Mouse (Mus musculus): ENCODE data around the gene C1d.
A peak's percentile ranks its signal among the peaks of the same experiment; 100 is the strongest.
"Not testable (repeated sequence)": the region's sequence is repeated elsewhere in the genome, so short reads cannot be mapped to it uniquely, and the experiment has no call there.

The C1d gene

DNA sequence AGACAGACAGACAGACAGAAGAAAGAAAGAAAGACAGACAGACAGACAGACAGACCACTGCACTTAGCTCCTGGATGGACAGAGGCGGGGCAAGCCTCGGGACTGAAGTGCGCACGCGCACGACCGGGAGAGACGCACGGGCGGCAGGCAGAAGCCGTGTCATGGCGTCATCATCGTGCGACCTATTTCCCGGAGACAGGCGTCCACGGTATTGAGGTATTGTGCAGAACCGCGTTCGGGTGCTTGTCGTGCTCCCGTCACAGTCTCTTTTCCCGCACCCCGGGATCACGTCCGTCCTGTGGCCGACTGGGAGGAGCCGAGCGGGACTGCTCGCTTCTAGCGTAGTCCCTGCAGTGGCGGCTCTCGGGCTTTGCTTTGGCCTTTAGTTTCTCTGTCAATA lies at the start of gene C1d:
Gene C1d (plus strand): TSS at position 137 of the 400 bp plus-strand sequence.
- DNase-seq (ENCODE audit: low read depth, low spot score), result peak; percentile 97

- peak; percentile 98 for DNase-seq (ENCODE audit: low read depth, low spot score)
These were observed 45.9 kb upstream of the C1d start, which contains the start of gene Pno1 for GRCm38 (mm10) chr11:17211258-17212140. Gene Pno1, minus strand, starts transcription at chr11:17211568.

GRCm38 (mm10) chr11:17212141-17212495 lies 45.3 kb upstream of the C1d start:
- peak; percentile 46 for DNase-seq (ENCODE audit: low read depth, low spot score)

- DNase-seq (ENCODE audit: low read depth, low spot score), result no peak
These were observed 44.4 kb upstream of the C1d start for GRCm38 (mm10) chr11:17212903-17213509.

GRCm38 (mm10) chr11:17215475-17215874 lies 41.9 kb upstream of the C1d start:
- DNase-seq (ENCODE audit: low read depth, low spot score), result no peak

GRCm38 (mm10) chr11:17221126-17221525 lies 36.3 kb upstream of the C1d start:
- no peak for DNase-seq (ENCODE audit: low read depth, low spot score)

GRCm38 (mm10) chr11:17232792-17233191 lies 24.6 kb upstream of the C1d start:
- DNase-seq (ENCODE audit: low read depth, low spot score), result peak; percentile 23

GRCm38 (mm10) chr11:17236449-17237037 lies 20.8 kb upstream of the C1d start:
- DNase-seq (ENCODE audit: low read depth, low spot score), result no peak

DNA sequence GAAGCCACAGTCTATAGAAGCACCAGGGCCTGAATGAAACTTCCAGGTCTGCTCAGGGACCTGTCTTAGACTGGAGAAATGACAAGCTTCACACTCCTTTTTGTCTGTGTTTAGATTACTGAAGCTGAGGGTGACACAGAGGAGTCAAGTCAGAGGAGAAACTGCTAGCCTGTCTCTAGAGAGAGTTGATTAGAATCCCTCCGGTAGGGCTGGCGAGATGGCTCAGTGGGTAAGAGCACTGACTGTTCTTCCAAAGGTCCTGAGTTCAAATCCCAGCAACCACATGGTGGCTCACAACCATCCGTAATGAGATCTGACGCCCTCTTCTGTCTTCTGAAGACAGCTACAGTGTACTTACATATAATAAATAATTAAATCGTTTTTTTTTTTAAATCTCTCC lies 18.8 kb upstream of the C1d start:
- DNase-seq (ENCODE audit: low read depth, low spot score), result not testable (repeated sequence)

DNA sequence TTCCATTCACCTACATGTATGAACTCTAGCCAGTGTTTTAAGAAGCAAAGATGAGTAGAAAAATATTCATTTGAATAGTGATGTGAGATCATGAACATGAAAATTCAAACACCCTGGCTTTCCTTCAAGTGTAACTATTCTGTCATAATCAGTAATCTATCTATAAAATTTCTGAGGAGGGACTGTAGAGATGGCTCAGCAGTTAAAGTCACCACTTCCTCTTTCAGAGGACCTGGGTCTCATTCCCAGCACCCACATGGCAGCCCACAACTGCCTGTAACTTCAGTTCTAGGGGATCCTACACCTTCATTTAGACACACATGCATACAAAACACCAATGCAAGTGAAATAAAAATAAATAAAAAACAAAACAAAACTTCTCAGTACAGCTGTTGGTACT lies 8.7 kb upstream of the C1d start:
- DNase-seq (ENCODE audit: low read depth, low spot score), result no peak

- no peak for DNase-seq (ENCODE audit: low read depth, low spot score)
These were observed 490 bp upstream of the C1d start for GRCm38 (mm10) chr11:17256813-17257365.

DNA sequence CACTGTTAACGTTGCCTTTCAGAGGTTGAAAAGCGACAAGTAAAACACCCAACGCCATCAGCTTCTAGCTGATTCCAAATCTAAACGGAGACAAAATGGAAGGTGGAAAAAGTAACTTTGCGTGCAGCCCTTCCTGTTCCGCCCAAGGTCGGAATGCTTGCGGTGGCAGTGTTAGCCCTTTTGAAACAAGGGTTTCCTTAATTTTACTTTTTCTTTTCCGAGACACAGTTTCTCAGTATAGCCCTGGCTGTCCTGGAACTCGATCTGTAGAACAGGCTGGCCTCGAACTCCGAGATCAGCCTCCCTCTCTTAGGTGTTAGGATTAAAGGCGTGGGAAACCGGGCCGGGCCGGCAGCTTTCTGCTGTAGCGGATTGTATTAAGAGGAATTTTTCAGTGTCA lies 482 bp downstream of the C1d start:
- DNase-seq (ENCODE audit: low read depth, low spot score), result peak; percentile 45

- peak; percentile 27 for DNase-seq (ENCODE audit: low read depth, low spot score)
These were observed 9.8 kb downstream of the C1d start for GRCm38 (mm10) chr11:17267176-17267575.

DNA sequence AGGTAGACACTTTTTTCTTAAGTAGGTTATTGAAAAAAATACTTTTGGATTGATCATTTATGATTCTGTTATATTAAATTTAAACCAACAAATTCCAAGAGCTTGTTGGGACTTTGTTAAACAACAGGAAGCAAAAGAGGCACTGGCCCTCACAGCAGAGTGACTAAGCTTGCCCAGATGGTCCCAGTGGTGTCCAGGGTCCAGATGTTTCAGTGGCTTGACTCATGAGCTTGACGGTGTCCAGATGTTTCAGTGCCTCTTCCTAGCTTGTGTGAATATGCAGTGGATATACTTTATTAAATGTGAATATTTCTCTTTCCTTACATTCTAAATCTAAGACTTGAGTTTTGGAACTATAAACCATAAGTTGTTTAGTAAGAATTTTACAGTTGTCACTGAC lies 11.4 kb downstream of the C1d start:
- DNase-seq (ENCODE audit: low read depth, low spot score), result peak; percentile 84

- peak; percentile 82 for DNase-seq (ENCODE audit: low read depth, low spot score)
These were observed 22.6 kb downstream of the C1d start for GRCm38 (mm10) chr11:17279959-17280358.

- DNase-seq (ENCODE audit: low read depth, low spot score), result no peak
These were observed 26.7 kb downstream of the C1d start for GRCm38 (mm10) chr11:17284055-17284454.

DNA sequence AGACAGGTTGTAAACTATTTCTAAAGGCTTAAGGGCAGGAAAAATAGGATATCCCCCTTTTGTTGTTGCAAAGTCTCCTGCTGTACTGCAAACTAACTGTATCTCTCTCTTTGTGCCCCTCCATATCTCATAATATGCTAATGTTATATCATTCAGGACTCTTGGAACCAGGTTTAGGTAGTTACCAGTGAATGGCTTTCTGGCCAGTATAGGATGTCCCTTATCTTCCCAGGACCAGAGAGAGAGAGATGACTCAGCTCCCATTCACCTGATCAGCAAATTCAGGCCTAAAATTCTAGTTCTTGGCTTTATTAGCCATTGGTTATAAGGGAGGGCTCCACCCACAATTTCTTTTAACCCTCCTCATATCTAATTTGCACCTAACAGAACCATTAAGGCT lies 31.5 kb downstream of the C1d start:
- no peak for DNase-seq (ENCODE audit: low read depth, low spot score)

GRCm38 (mm10) chr11:17306007-17306891 lies 48.9 kb downstream of the C1d start:
- DNase-seq (ENCODE audit: low read depth, low spot score), result no peak

DNA sequence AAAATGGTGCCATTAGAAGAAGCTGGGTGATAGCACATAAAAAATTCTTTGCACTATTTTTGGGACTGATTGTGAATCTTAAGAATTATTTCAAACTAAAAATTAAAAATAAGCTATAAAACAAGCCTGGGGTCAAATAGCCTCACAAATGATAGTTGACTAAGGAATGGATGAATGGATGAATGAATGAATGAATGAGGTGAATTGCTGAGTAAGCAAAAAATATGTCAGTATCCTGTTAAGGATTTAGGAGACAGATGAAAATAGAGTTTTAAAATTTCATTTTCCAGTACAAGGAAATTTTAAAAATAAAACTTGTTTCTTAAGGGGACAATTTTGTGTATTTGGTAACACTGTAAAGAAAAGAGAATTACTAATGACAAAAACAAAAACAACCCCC lies 50.1 kb downstream of the C1d start:
- no peak for DNase-seq (ENCODE audit: low read depth, low spot score)

Measured in 3T3-L1 (cell line).